Comparison of ENCODE assay signal across 8 mouse cellular contexts in the genomic region with DNA sequence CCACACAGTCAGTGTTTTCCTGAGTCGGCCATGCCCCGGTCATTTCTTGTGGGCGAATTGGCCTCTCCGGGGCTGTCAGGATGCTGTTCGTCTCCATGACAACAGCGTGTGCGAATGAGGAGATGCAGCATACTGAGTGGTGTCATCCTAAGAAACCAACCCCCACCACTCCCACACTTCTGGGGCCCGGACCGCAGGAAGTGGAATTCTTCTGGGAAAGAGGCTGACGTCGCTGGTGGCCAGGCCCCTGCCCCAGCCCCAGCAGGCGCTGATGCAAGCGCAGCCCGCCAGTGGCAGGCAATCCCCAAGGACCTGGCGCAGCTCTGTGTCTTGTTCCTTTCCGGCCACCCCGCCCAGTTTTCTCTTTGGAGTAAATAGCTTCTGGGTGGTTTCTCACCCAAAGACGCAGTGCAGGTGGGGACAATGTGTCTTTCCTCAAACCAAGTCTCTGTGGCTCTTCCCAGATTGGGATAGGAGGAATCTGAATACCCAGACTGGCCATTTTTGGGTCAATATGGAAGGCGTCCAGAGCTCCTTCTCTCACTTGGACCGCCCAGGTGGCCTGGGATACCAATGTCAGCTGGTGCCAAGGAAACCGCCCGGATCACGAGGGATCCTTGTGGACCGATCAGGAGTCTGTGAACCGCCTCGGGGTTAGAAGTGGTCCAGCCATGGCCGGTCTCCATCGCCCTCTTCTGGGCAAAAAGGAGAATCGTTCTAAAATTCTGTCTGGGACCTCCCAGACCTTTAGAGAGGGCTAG. TPM values are rescaled to one million over a fixed set of nuclear protein-coding genes. Genes with fewer than 3 reads are reported as not detected.
DNase-seq lines count a peak whose midpoint lies in the region; ATAC-seq and TF ChIP-seq lines count a peak whose summit lies in the region.

No protein-coding gene starts in this region.

- peak; percentile 65 for ATAC-seq in embryonic facial prominence, embryonic 13.5 days (ENCODE audit: insufficient number of reproducible peaks, insufficient read depth, low FRiP score, low TSS enrichment, low read depth)
- peak; percentile 92 for ATAC-seq in midbrain, embryonic 12.5 days (ENCODE audit: low FRiP score, low read depth)

- H3K4me1 ChIP-seq in embryonic facial prominence, embryonic 13.5 days, result peaks cover 10% of the 10 kb centered on the region
- H3K4me1 ChIP-seq in kidney, adult 2 months (ENCODE audit: control insufficient read depth, insufficient read depth, low read length), result no peaks in the 10 kb centered on the region
- peaks cover 11% of the 10 kb centered on the region for H3K4me1 ChIP-seq in limb, embryonic 10.5 days
- peaks cover 10% of the 10 kb centered on the region for H3K4me1 ChIP-seq in midbrain, embryonic 12.5 days

- H3K36me3 ChIP-seq in embryonic facial prominence, embryonic 13.5 days, result no peaks in the 10 kb centered on the region
- H3K36me3 ChIP-seq in kidney, adult 2 months (ENCODE audit: control insufficient read depth, insufficient read depth, low read length), result no peaks in the 10 kb centered on the region
- no peaks in the 10 kb centered on the region for H3K36me3 ChIP-seq in limb, embryonic 10.5 days
- no peaks in the 10 kb centered on the region for H3K36me3 ChIP-seq in midbrain, embryonic 12.5 days

- peak; percentile 93 for DNase-seq in 3T3-L1 (ENCODE audit: low read depth, low spot score)
- peak; percentile 77 for DNase-seq in adrenal gland, postnatal 25 days
- peak; percentile 86 for DNase-seq in heart, adult 8-10 months (ENCODE audit: low spot score)
- DNase-seq in kidney, adult 2 months, result peak; percentile 94
- peak; percentile 81 for DNase-seq in limb, embryonic 10.5 days (ENCODE audit: low spot score)
- DNase-seq in skeletal muscle tissue, adult 2 months (ENCODE audit: low read depth, low spot score), result peak; percentile 93

- under 1% methylated on average over 29 of the region's 29 CpGs for WGBS in embryonic facial prominence, embryonic 13.5 days
- 2% methylated on average over 29 of the region's 29 CpGs for WGBS in kidney, adult 2 months
- WGBS in limb, embryonic 10.5 days, result under 1% methylated on average over 29 of the region's 29 CpGs
- WGBS in midbrain, embryonic 12.5 days, result under 1% methylated on average over 29 of the region's 29 CpGs

- peak; percentile 86 for TF ChIP-seq CTCF in kidney, adult 2 months (conservative IDR thresholded peaks at IDR 0.05; ENCODE audit: insufficient read depth, insufficient read length, low read depth, low read length)

- no peaks in the 10 kb centered on the region for H3K9me3 ChIP-seq in embryonic facial prominence, embryonic 13.5 days
- no peaks in the 10 kb centered on the region for H3K9me3 ChIP-seq in limb, embryonic 10.5 days (replicated peaks)
- H3K9me3 ChIP-seq in midbrain, embryonic 12.5 days, result no peaks in the 10 kb centered on the region

- H3K27me3 ChIP-seq in embryonic facial prominence, embryonic 13.5 days, result peaks cover 24% of the 10 kb centered on the region
- no peaks in the 10 kb centered on the region for H3K27me3 ChIP-seq in kidney, adult 2 months (replicated peaks; ENCODE audit: control insufficient read depth, insufficient read depth, low read length)
- peaks cover 24% of the 10 kb centered on the region for H3K27me3 ChIP-seq in limb, embryonic 10.5 days (ENCODE audit: low read depth, poor library complexity, severe bottlenecking)
- H3K27me3 ChIP-seq in midbrain, embryonic 12.5 days, result peaks cover 17% of the 10 kb centered on the region; the same call in 1 of the 2 replicates

- H3K9ac ChIP-seq in embryonic facial prominence, embryonic 13.5 days, result peak overlapping the region; percentile 16; the same call in 1 of the 2 replicates
- peak overlapping the region; percentile 59 for H3K9ac ChIP-seq in midbrain, embryonic 12.5 days (replicated peaks)

- no peak overlapping the region for H3K27ac ChIP-seq in embryonic facial prominence, embryonic 13.5 days
- H3K27ac ChIP-seq in kidney, adult 2 months (ENCODE audit: insufficient read depth, low read depth, low read length), result no peak overlapping the region
- peak overlapping the region; percentile 50; the same call in 1 of the 2 replicates for H3K27ac ChIP-seq in limb, embryonic 10.5 days
- H3K27ac ChIP-seq in midbrain, embryonic 12.5 days (replicated peaks), result peak overlapping the region; percentile 61

- peak overlapping the region; percentile 74 for H3K4me2 ChIP-seq in embryonic facial prominence, embryonic 13.5 days
- peak overlapping the region; percentile 89 for H3K4me2 ChIP-seq in midbrain, embryonic 12.5 days (replicated peaks)

- no peak for TF ChIP-seq POLR2A in kidney, adult 2 months (IDR thresholded peaks at IDR 0.05; ENCODE audit: low read depth, low read length)

- H3K4me3 ChIP-seq in embryonic facial prominence, embryonic 13.5 days, result peak overlapping the region; percentile 38
- 0 out of 2 replicates have a peak overlapping the region, but pooled peaks have one; percentile 1 for H3K4me3 ChIP-seq in kidney, adult 2 months (ENCODE audit: insufficient read depth, low read depth, low read length)
- peak overlapping the region; percentile 52 for H3K4me3 ChIP-seq in limb, embryonic 10.5 days
- H3K4me3 ChIP-seq in midbrain, embryonic 12.5 days, result peak overlapping the region; percentile 45

RNA-seq across cellular contexts. Expression of a gene that starts 49.2 kb away (rescaled TPM):
- 191 and 201 TPM in 2 replicates for total RNA-seq in adrenal gland, postnatal 25 days (2021)
- 6.2 and 7.7 TPM in 2 replicates for polyA plus RNA-seq in embryonic facial prominence, embryonic 13.5 days (2015; fragmentation: Nextera tagmentation; extraction: Ambion mirVana)
- 10 to 100 TPM; 48.6 to 66.7 (median 51.4) TPM for total RNA-seq in heart, adult 8-10 months (2022)
- polyA plus RNA-seq in kidney, adult 2 months (2012; rRNA removed), result 38.0 and 39.5 TPM in 2 replicates
- polyA plus RNA-seq in limb, embryonic 10.5 days (2016; fragmentation: Nextera tagmentation; extraction: Ambion mirVana), result 1.4 and 1.7 TPM in 2 replicates
- polyA plus RNA-seq in midbrain, embryonic 12.5 days (2016; fragmentation: Nextera tagmentation; extraction: Ambion mirVana), result 2.3 and 2.8 TPM in 2 replicates

Comparison
In these comparisons a context has a peak if more than half of its experiments do, and no peak if none do; other contexts are left out.
1. H3K27ac ChIP-seq: peak in limb, embryonic 10.5 days (single experiment) and midbrain, embryonic 12.5 days (single experiment); none in embryonic facial prominence, embryonic 13.5 days (single experiment) and kidney, adult 2 months (single experiment).
2. H3K4me3 ChIP-seq: peak in every context shown above with its lines; median percentile 52 in limb, embryonic 10.5 days; 45 in midbrain, embryonic 12.5 days; 38 in embryonic facial prominence, embryonic 13.5 days; 1 in kidney, adult 2 months.
3. Peak in every context shown above with its lines, with median percentiles within 50 percentile points of each other: DNase-seq.